Mouse (Mus musculus) right cerebral cortex, postnatal 36 days (tissue): Measurements from ENCODE around the gene Plod3.

Source experiments
- DNase-seq, 2 experiments: peaks; one replicate each; pipeline ENCODE4 v3.0.0; 2022; ENCODE audit warnings: low spot score in 2 of 2, mixed read lengths in 1 of 2

Gene Plod3

GRCm38 (mm10) chr5:137015913-137016312, 29.1 kb downstream of the Plod3 start:
- DNase-seq, result no peak

- no peak for DNase-seq
Observed at GRCm38 (mm10) chr5:137024318-137024717, 37.5 kb downstream of the Plod3 start.

- peak in 1 of 2 experiments; percentile 62 for DNase-seq
Observed at GRCm38 (mm10) chr5:137025132-137025531, 38.3 kb downstream of the Plod3 start.

GRCm38 (mm10) chr5:137026092-137026491, 39.3 kb downstream of the Plod3 start, which contains the start of gene Vgf:
TSS of gene Vgf (plus strand) at chr5:137026392.
- DNase-seq, result no peak

- no peak for DNase-seq
Observed at GRCm38 (mm10) chr5:137028561-137029272, 41.9 kb downstream of the Plod3 start.

- no peak for DNase-seq
Observed at GRCm38 (mm10) chr5:137029273-137029585, 42.4 kb downstream of the Plod3 start.

- peak; percentile 91 to 93 for DNase-seq
Observed at GRCm38 (mm10) chr5:137029643-137030415, 43.0 kb downstream of the Plod3 start.

GRCm38 (mm10) chr5:137030416-137030810, 43.6 kb downstream of the Plod3 start:
- peak; percentile 53 to 57 for DNase-seq

GRCm38 (mm10) chr5:137031076-137032032, 44.5 kb downstream of the Plod3 start:
- no peak for DNase-seq

GRCm38 (mm10) chr5:137032033-137032421, 45.2 kb downstream of the Plod3 start:
- DNase-seq, result peak; percentile 51 to 52

GRCm38 (mm10) chr5:137032641-137033074, 45.8 kb downstream of the Plod3 start:
- peak; percentile 80 to 81 for DNase-seq

GRCm38 (mm10) chr5:137036211-137036610, 49.4 kb downstream of the Plod3 start:
- no peak for DNase-seq

GRCm38 (mm10) chr5:137039453-137039852, 52.6 kb downstream of the Plod3 start:
- no peak for DNase-seq

- no peak for DNase-seq
Observed at GRCm38 (mm10) chr5:137041442-137041841, 54.6 kb downstream of the Plod3 start.

- DNase-seq, result no peak
Observed at GRCm38 (mm10) chr5:137043997-137044396, 57.2 kb downstream of the Plod3 start.

- DNase-seq, result peak; percentile 97 to 98
Observed at GRCm38 (mm10) chr5:137045402-137046323, 58.8 kb downstream of the Plod3 start, which contains the start of gene Ap1s1. TSS of gene Ap1s1 (minus strand) at chr5:137046135.
